Mouse (Mus musculus) layer of hippocampus, adult 18-20 months (tissue): Measurements from ENCODE around the gene Taf12. TPM values are rescaled to one million over a fixed set of nuclear protein-coding genes. Genes with fewer than 3 reads are reported as not detected.
"Not testable (repeated sequence)": the region's sequence is repeated elsewhere in the genome, so short reads cannot be mapped to it uniquely, and the experiment has no call there.

Experiments used
- DNase-seq, 2 experiments: peaks; one replicate each; pipeline ENCODE4 v3.0.0; 2022; ENCODE audit warnings: low spot score in 2 of 2
- total RNA-seq, 2 experiments: library from RNA; stranded (reverse); gene quantifications; 2 replicates each; pipeline ENCODE4 v1.2.3; 2021

Gene Taf12
- total RNA-seq, 2 experiments from 2014 or later: 25.1 to 26.7 TPM

DNA sequence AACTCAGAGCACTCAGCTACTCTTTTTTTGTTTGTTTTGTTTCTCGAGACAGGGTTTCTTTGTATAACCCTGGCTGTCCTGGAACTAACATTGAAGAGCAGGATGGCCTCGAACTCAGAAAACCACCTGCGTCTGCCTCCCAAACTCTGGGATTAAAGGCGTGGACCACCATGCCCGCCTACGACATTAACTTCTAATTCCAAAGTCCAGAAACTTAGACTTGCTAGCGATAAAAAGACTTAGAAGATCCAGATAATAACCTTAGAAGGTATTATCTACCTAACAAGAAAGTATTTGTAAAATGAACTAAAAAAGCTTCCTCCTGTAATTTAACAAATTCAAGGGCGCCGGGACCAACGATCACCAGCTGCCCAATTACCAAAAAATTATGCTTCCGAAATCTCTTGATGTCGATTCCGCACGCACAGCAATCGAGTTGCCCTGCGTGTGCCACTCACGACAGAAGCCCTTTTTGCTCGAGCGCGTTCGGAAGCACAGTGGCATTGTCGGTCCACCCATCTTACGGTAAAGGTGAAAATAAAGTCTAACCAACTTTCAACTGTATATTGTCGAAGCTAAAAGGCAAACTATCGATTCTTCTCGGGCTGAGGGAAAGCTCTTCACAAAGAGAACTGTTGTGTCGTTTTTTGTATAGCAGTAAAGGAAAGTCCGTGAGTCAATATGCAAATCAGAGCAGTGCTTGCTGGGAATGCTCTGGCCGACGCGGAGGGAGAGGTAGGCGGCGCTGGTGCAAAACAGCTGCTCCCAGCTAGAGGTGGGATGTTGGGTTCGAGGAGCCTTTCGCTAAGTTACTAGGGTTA is 4.2 kb upstream of the Taf12 start:
- DNase-seq: peak; percentile 78 to 87

GRCm38 (mm10) chr4:132273166-132273565 is 1.0 kb upstream of the Taf12 start:
- no peak for DNase-seq

- no peak for DNase-seq
These were observed 1.8 kb downstream of the Taf12 start for GRCm38 (mm10) chr4:132275949-132276348.

DNA sequence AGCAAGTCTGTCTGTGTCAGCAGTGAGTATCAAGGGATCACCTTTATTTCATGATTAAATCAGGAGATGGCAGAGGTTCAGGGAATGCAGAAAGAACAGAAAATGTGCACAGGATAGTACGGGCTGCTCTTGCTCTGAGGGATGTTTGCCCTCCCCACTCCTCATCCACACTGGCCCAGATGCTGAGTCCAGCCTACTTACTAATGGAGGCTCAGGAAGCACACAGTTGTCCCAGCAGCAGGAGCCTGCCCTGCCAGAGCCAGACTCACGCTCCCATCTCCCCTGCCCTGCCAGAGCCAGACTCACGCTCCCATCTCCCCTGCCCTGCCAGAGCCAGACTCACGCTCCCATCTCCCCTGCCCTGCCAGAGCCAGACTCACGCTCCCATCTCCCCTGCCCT is 14.7 kb downstream of the Taf12 start:
- DNase-seq: not testable (repeated sequence)

- no peak for DNase-seq
These were observed 16.9 kb downstream of the Taf12 start for GRCm38 (mm10) chr4:132291056-132291455.

DNA sequence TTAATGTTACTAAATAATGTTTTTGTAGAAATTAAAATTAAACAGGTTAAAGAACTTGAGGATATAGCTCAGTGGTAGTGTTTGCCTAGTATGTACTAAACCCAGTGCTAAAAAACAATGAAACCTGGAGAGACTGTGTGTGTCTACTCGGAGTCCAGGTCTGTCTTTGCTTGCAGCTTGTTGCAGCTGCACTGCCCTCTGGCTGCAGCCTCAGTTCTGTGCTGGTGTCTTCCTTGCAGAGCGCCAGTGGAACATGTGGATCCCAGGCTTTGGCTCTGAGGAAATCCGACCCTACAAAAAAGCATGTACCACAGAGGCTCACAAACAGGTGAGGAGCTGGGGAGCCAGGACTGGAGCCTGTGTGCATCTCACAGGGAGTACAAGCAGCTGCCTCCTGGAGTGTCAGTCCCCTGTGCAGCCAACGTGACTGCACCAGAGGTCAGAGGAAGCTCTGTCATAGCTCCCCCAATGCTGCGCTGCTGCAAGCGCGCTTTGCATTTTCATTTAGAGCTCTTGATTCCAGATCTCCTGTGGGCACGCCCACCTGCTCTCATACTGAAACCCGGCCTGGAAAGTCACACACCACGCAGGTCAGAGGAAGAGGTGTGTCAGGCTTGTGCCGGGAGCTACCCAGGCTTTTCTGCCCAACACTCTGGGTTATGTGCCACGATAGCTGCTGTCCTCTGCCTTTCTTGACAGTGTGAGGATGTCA is 17.6 kb downstream of the Taf12 start:
- no peak for DNase-seq

DNA sequence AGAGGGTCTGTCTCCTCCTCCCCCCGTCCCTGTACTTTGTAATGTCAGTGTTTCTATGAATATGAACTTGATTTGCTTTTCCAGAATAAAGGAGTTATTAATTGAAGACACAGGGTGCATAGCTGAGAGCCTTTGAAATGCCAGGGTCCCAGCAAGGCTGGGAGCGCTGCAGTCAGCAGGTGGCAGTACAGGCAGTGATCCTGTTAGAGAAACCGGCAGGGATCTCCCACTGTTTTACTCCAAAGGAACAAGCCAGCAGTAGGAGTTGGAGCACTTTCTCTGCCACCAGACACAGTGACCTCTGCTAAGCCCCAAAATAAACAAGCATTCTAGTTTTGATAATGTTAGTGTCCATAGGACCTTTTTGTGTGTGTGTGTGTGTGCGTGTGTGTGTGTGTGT is 18.8 kb downstream of the Taf12 start:
- peak in 1 of 2 experiments; percentile 69 for DNase-seq

DNA sequence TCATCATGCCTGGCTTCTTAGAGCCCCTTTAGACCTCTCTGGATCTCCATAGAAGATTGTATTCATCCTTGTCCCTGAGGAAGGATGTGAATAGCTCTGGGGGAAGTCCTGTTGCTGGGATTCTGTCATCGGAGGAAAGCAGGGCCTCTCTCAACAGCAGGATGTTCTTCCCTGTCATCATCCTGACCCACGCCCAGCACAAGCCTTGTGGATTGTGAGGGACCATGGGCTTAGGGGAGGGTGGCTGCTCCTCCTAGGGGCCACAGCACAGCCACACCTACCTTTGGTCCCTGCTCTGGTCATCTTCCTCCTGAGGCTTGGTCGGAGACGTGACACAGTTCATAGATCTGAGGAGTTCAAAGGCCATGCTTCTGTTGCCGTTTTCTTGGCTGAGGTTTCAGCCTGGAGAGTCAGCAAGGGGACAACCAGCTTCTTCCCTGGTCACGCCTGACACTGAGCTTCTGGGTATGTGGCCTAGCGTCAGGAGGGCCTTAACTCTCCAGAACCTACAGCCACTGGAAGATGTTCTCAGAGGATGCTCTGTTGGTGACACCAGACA is 19.6 kb downstream of the Taf12 start:
- no peak for DNase-seq

- no peak for DNase-seq
These were observed 21.7 kb downstream of the Taf12 start for GRCm38 (mm10) chr4:132295696-132296390.

DNA sequence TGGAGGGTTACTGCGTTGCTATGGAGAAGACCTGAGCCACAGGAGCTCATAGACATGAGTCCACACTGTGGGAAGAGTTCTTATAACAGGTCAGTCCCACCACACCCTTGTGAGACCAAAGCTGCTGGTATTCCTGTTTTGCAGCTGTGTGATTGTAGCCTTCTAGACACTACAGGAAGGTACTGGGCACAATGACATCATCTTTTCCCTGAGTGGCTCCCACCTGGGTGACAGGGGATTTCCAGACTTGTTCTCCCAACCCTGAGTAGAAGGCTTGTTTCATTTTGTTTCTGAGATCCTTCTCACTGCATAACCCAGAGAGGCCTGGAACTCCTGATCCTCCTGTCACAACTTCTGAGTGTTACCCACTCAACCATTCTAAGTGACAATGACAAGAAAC is 25.7 kb downstream of the Taf12 start:
- DNase-seq: no peak

GRCm38 (mm10) chr4:132301486-132301885 is 27.3 kb downstream of the Taf12 start:
- no peak for DNase-seq

GRCm38 (mm10) chr4:132301965-132302938 is 28.1 kb downstream of the Taf12 start:
- DNase-seq: no peak

DNA sequence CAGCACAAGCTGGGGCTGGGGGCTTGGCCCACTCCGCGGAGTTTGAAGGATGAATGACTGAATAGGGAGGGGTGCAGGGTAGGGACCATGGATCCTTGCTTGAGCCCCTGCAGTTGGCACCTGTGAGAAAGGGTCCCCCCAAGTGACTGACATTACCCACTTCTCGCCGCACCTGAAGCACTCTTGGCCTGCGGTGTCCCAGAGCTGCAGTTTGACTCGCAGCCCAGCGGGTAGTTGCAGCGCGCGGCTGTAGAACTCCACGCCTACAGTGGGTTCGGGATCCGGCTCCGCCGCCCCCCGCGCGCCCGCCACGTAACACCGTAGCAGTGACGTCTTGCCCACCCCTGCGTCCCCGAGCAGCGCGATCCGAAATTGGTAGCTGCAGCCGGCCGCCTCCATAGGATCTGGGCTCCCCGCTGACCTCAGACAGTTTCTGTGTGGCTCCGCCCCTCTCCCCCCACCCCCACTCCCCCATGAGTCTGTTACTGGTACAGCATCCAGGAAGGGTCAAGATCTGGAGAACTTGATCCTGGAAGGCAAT is 28.8 kb downstream of the Taf12 start, which contains the start of gene Rab42:
Gene Rab42, minus strand, starts transcription at position 447 of the 541 bp plus-strand sequence.
- peak; percentile 39 to 67 for DNase-seq

- DNase-seq: not testable (repeated sequence)
These were observed 29.3 kb downstream of the Taf12 start for GRCm38 (mm10) chr4:132303484-132303883.

DNA sequence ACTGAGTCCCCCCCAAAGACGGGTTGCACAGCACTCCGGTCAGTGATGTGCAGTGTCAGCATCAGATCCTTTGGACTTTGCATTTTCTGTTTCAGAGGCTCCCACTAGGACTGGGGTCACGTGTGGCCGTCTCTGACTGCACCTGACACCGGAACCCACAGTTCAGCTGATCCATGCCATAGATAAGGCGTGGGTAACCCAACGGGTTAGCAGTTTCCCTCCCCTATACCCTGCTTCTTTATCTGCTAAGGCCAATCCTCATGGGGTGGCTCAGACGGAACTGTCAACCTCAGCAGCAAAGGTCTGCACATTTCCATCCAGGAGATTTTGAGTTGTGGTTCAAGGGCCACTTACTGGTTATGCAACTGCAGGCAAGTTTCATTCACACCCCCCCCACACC is 31.1 kb downstream of the Taf12 start:
- DNase-seq: no peak

- no peak for DNase-seq
These were observed 31.8 kb downstream of the Taf12 start for GRCm38 (mm10) chr4:132306004-132306403.

DNA sequence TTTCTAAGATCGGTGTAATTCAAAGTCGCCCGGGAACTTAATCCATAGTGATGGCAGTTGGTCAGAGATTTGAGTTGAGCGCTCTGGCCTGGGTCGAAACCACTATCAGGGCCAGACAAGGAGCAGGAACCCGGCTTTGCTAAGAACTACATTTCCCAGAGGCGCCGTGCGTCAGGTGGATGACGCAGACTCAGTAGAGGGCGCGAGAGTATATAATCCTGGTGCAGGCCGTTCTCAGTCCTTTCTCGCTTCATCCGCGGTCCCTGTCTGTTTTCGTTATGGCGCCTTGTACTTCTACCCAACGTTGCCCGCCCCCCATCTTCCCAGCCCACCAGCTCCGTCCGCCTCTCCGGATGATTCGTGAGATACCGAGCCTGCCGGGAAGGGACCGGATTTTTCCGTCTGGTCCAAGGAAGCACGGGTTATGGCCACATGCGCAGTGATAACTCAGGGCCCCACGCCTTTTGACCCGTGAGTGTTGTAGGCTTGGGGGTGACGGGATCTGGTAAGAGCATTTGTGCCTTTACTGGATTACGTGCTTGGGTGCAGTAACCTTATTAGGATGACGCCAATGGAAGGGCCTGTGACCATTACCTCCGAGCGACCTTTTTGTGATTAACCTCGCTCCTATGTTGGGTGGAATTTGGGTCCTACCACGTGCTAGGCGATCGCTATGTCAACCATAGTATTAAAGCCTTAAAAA is 34.4 kb downstream of the Taf12 start:
- peak; percentile 87 to 96 for DNase-seq

DNA sequence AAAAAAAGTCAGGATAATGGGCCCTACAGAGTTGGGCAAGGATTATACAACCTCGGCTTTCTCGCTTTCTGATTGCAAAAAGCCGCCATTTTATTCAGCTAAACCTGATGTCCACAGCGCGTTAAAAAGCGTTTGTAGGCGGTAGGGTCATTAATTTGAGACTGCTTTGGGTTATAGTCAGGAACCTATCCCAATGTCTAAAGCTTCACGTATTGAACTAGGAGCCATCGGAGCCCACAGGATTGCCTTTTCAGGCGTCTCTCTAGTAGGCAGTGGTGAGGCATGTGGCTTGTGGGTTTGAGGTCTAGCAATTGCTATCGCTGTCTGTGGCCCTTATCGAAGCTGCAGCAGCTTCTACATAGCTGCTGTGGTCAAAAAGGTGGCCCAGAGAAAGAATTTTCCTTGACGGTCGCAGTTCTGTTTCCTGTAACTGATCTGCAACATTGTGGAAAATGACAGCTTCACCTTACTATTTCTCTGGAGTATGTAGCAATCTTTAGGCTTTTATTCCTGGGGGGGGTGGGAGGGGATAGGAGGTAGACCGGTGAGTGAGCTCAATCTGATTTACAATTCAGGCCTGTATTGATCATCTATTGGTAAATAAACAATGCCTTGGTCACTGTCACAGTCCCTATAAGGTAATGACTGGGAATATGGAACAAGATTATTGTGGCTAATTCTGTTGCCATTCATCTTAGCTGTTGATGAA is 35.1 kb downstream of the Taf12 start:
- DNase-seq: peak in 1 of 2 experiments; percentile 42
